30 mouse cellular contexts compared by ENCODE assay signal in genomic region chr4:107736866-107737265, GRCm38 (mm10). TPM values are rescaled to one million over a fixed set of nuclear protein-coding genes. Genes with fewer than 3 reads are reported as not detected.
"Had no signal": no experiment of that assay in that cellular context is flagged by ENCODE, and none has a peak within 500 bp of the region (broad histone marks: within the 10 kb centered on the region; RNA-seq: fewer than 3 reads in every experiment).

No protein-coding gene starts in this region.

- H3K4me3 ChIP-seq: gastrocnemius, adult 2 months; heart, embryonic 10.5 days; heart, embryonic 12.5 days; hindbrain, embryonic 10.5 days; hindbrain, embryonic 12.5 days; intestine, embryonic 15.5 days; kidney, embryonic 15.5 days; limb, embryonic 13.5 days; limb, embryonic 15.5 days; liver, embryonic 12.5 days had no signal

- ATAC-seq: inflammation-experienced regulatory T-cells, adult 6 months; intestine, postnatal 0 days; liver, embryonic 12.5 days had no signal

- H3K27ac ChIP-seq: gastrocnemius, adult 2 months; heart, embryonic 10.5 days; hindbrain, embryonic 12.5 days; hindbrain, embryonic 14.5 days; intestine, embryonic 15.5 days; kidney, embryonic 15.5 days; kidney, postnatal 0 days; limb, embryonic 13.5 days; limb, embryonic 15.5 days; liver, embryonic 12.5 days; liver, embryonic 14.5 days had no signal

- DNase-seq: gastrocnemius, adult 2 months; gastrocnemius, postnatal 10 days; gastrocnemius, postnatal 25 days; heart, adult 18-20 months; heart, postnatal 10 days; heart, postnatal 4 days; kidney, adult 2 months; kidney, adult 9 months; kidney, postnatal 14 days; kidney, postnatal 36 days; layer of hippocampus, postnatal 36 days; left cerebral cortex, postnatal 4 days had no signal

RNA-seq across cellular contexts. Expression of gene Dmrtb1, which starts 52.8 kb away (rescaled TPM):
- total RNA-seq: gastrocnemius, adult 2 months; gastrocnemius, postnatal 10 days; gastrocnemius, postnatal 25 days; gastrocnemius, postnatal 4 days; heart, adult 18-20 months; heart, adult 8-10 months; heart, postnatal 10 days; heart, postnatal 25 days; heart, postnatal 4 days; liver, adult 2 months had no signal
